Mouse (Mus musculus): ENCODE measurements at regions not wholly inside any gene's neighbourhood (a gene's known extent, or its start where the extent isn't known, plus 50 kb on each side); places are given as distances from the start of the nearest gene placed in this dataset.
A peak's percentile ranks its signal among the peaks of the same experiment; 100 is the strongest.
"Not testable (repeated sequence)": the region's sequence is repeated elsewhere in the genome, so short reads cannot be mapped to it uniquely, and the experiment has no call there.

DNA sequence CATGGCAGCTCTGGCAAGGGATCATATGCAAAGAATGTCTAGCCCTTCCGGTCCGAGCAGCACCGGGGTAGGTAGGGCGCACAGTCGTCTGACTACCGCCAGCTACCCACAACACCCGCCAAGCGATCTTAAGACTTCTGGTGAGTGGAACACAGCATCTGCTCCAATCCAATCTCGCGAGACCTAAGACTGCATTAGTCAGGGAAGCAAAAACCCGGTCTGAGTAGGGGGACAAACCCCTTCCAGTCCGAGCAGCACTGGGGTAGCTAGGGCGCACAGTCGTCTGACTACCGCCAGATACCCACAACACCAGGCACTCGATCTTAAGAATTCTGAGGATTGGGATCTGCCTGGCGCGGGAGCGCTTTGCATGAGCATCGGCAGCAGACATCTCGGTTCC is 57.1 kb downstream of the Nap1l2 start:
- not testable (repeated sequence) for DNase-seq (ENCODE audit: low read depth)

DNA sequence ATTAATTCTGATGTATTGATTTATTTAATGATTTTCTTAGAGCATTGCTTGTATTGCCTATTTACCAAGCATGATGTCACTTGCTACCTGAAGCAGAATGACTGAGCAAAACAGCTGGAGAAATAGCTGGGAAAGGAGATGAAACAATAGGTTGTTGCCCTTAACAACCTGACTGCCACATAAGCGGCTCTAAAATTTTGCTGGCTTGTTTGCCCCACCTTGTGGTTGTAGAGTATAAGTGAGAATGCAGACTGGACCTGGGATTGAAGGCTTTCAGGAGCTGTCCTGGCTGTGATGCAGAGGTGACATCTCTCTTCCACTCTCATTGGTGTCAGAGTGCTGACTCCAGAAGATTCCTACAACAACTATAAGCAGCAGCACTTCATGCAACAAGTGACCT is 77.3 kb downstream of the Nap1l2 start:
- DNase-seq (ENCODE audit: low read depth) = peak; percentile 24

GRCm38 (mm10) chrX:103067730-103068621 is 118.5 kb downstream of the Nap1l2 start:
- DNase-seq (ENCODE audit: low read depth) = not testable (repeated sequence)

- DNase-seq (ENCODE audit: low read depth) = not testable (repeated sequence)
Observed at GRCm38 (mm10) chrX:103067107-103067506, 119.3 kb downstream of the Nap1l2 start.

DNA sequence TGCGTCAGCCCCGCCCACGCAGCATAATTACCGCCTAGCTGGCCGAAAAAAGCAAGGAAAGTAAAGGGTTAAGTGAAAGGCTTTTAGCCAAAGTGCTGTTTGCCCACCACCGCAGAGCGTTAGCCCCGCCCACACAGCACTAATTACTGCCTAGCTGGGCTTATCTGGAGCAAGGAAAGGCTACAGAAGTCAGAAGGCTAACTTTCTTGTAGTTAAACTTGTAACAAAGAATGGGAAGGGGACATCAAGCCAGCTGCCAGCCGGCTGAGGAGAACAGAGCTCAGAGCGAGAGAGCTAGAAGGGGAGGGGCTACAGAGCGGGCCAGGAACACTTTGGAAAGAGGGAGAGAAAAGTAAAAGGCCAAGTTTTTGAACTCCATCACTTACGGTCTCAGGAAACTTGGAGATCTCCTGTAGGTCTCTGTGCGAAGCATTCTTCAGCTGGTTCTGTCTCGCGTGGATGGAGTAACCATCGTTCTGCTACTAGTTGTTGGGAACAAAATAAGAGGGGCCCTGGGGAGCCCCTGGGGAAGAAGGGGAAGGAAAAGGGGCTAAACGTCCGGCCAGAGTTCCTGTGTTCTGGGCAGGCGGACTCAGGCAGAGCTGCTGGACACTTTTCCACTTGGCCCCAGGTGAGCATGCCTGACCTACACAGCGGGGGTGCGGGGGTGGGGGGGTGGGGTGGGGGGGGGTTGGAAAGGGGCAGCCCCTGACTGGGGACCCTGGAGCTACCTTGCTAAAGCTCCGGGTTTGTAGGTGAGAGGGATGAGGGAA is 98.3 kb downstream of the 1700018G05Rik start:
- no peak for DNase-seq (ENCODE audit: low read depth)

- not testable (repeated sequence) for DNase-seq (ENCODE audit: low read depth)
Observed at GRCm38 (mm10) chrX:103025495-103025894, 97.3 kb downstream of the 1700018G05Rik start.

DNA sequence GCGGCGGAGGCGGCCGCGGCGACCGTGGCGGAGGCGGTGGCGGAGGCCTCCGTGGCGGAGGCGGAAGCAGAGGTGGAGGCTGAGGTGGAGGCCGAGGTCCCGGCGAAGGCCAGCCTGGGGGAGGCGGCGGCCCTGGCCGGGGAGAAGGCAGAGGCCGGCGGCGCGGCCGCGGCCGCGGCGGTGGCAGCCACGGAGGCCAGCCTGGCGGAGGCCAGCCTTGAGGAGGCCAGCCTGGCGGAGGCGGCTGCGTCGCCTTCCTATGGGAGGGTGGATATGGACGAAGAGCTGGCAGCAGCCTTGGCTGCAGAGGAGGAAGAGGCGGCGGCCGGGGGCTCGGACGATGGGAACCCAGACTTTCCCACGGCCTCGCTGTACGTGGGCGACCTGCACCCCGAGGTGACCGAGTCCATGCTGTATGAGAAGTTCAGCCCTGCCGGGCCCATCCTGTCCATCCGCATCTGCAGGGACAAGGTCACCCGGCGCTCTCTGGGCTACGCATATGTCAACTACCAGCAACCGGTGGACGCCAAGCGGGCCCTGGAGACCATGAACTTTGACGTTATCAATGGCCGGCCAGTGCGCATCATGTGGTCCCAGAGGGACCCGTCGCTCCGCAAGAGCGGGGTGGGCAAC is 85.4 kb downstream of the 1700018G05Rik start:
- DNase-seq (ENCODE audit: low read depth) = not testable (repeated sequence)

- DNase-seq (ENCODE audit: low read depth) = not testable (repeated sequence)
Observed at GRCm38 (mm10) chrX:103012298-103013243, 84.4 kb downstream of the 1700018G05Rik start.

DNA sequence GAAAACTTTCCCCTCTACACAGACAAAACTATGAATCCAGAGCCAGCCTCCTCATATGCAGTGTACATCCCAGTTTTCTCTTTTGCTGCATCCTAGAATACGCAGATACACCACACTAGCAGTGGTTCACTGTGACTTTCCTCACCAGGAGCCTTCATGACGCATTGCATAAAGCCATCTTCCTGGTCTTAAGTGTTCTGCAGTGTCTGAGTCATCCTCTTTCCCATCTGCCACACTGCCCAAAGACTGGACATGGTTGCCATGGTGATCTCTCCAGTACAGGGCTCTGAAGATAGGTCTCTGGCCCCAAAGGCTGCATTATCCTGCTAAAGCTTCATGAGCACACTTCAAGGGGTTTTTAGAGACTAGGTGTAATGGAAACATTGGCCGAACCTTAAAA is 65.8 kb downstream of the 1700018G05Rik start:
- DNase-seq (ENCODE audit: low read depth) = not testable (repeated sequence)
